Mouse (Mus musculus) limb, embryonic 13.5 days (tissue): ENCODE data around the gene Plau. TPM values are rescaled to one million over a fixed set of nuclear protein-coding genes. Genes with fewer than 3 reads are reported as not detected.

ENCODE experiments used
- ATAC-seq: fragments of 200-750 bp; cut with Nextera tagmentation; 2 replicates; pipeline ENCODE4 v1.8.0; 2017; ENCODE audit warnings: low read depth, moderate number of reproducible peaks, moderate TSS enrichment; ENCODE audit not compliant: low FRiP score
- H3K27ac ChIP-seq: fragments of 300-500 bp; sonication (generic); 2 replicates; pipeline ENCODE4 v1.5.1; 2015; ENCODE audit warnings: inconsistent platforms, mild to moderate bottlenecking, moderate library complexity
- H3K27me3 ChIP-seq: fragments of 300-500 bp; sonication (generic); 2 replicates; pipeline ENCODE4 v1.6.1; 2015; ENCODE audit warnings: mild to moderate bottlenecking, inconsistent platforms
- H3K36me3 ChIP-seq: fragments of 300-500 bp; sonication (generic); 2 replicates; pipeline ENCODE4 v1.6.1; 2015; ENCODE audit warnings: inconsistent platforms, mild to moderate bottlenecking, moderate library complexity
- H3K4me1 ChIP-seq: fragments of 300-500 bp; sonication (generic); 2 replicates; pipeline ENCODE4 v1.6.1; 2015; ENCODE audit warnings: inconsistent platforms
- H3K4me2 ChIP-seq: fragments of 300-500 bp; sonication (generic); replicated peaks from 2 replicates; pipeline ENCODE4 v1.6.1; 2015; ENCODE audit warnings: inconsistent platforms, mild to moderate bottlenecking, moderate library complexity
- H3K4me3 ChIP-seq: fragments of 300-500 bp; sonication (generic); 2 replicates; pipeline ENCODE4 v1.5.1; 2015; ENCODE audit warnings: moderate library complexity, mild to moderate bottlenecking, inconsistent platforms
- H3K9ac ChIP-seq: fragments of 300-500 bp; sonication (generic); 2 replicates; pipeline ENCODE4 v1.6.1; 2015; ENCODE audit warnings: mild to moderate bottlenecking, inconsistent platforms
- H3K9me3 ChIP-seq: fragments of 300-500 bp; sonication (generic); 2 replicates; pipeline ENCODE4 v1.6.1; 2016; ENCODE audit warnings: inconsistent platforms
- WGBS: fragments of 180-500 bp; shearing (Covaris S2); methylation state at CpG from one replicate; pipeline ENCODE4 v1.1.7; 2015; 5-methylcytosine and 5-hydroxymethylcytosine counted together
- polyA plus RNA-seq: library from polyadenylated mRNA; unstranded; fragments of >200 nt; fragmentation: Nextera tagmentation; extraction: Ambion mirVana; gene quantifications from 2 replicates; pipeline ENCODE4 v1.2.1, GENCODE M21; 2015

The Plau gene
- polyA plus RNA-seq, result 2.9 and 3.0 TPM in 2 replicates

DNA sequence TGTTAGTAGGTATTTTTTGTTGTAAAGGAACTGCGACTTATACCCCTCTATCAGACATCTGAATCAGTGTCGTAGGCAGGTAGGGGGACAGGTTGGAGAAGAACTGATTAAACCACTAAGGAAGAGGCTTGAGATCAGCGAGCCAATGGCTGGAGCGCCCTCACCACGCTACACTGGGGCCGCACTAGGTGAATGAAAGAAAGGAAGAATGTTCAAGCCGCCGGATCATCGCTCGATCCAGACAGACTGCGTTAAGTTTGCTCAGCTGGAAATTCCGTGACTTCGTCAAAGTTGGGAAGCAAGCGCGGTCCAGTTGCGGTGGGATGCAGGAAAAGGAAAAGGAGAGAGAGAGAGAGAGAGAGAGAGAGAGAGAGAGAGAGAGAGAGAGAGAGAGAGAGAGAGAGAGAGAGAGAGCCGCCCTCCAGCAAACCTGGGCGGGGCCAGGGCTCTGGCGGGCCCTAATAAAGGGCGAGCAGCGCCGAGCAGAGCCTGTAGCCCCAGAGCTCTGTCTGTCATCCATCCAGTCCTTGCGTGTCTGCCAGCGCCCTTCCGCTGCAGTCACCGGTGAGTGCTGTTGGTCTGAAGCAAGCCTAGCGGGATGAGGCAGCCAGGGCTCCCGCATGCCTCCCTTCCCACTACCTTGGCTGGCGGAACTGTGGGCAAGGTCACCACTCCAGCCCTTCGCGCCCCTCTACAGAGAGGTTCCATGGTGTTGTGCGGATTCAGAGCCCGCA is at the start of gene Plau:
Plau (plus strand) TSS at position 490 of the 734 bp plus-strand sequence.
- H3K9ac ChIP-seq, result peak within 1 kb of the TSS; percentile 81
- WGBS, result under 1% methylated on average over 33 of the region's 33 CpGs
- H3K4me2 ChIP-seq, result peak within 1 kb of the TSS; percentile 97
- H3K4me3 ChIP-seq, result peak within 1 kb of the TSS; percentile 56
- no peak within 1 kb of the TSS for H3K27ac ChIP-seq
- H3K4me1 ChIP-seq, result peaks cover 16% of the 10 kb centered on the region
- ATAC-seq, result peak; percentile 86
- no peaks in the 10 kb centered on the region for H3K27me3 ChIP-seq
- no peaks in the 10 kb centered on the region for H3K9me3 ChIP-seq
- no peaks in the 10 kb centered on the region for H3K36me3 ChIP-seq

DNA sequence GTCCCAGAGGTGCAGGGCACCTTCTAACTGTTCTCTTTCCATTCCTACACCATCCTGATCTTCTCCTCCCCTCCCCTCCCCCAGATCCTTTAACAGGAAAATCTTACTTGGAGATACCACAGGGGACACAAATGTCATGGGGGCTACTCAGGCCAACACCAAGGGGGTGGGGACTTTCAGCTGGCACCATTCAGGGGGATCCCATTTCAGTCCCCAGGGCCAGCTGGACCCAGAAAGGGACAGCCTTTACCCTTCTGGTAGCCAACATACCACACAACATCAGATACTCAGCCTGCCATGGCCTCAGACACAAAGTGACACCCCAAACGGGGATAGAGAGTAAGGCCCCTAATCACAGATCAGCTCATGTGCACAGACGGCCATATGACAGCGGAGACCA is 48.3 kb upstream of the Plau start:
- ATAC-seq, result no peak
- H3K9ac ChIP-seq, result no peak overlapping the region
- no peaks in the 10 kb centered on the region for H3K9me3 ChIP-seq
- no peak overlapping the region for H3K4me3 ChIP-seq
- H3K4me1 ChIP-seq, result peaks cover 50% of the 10 kb centered on the region
- peaks cover 88% of the 10 kb centered on the region for H3K36me3 ChIP-seq
- H3K27me3 ChIP-seq, result no peaks in the 10 kb centered on the region
- H3K4me2 ChIP-seq, result no peak overlapping the region
- WGBS, result 90% methylated on average over 3 of the region's 3 CpGs
- no peak overlapping the region for H3K27ac ChIP-seq

DNA sequence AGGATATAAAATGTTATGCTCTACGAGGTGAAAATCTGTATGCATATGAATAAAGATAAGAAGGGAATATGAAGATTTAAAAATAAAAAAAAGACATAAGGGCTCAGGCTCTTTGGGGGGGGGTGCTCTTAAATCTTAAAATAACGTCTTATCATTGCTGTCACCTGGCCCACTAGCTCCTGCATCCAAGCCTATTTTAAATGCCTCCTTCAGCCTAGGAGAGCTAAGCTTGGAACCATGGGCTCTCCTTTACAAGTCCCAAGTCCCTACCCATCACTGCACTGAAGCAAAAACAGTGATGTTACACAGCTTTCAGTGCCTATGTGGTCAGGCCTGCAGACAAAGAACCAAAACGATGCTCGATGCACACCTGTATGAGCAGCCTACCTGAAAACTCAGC is 46.9 kb upstream of the Plau start:
- H3K9ac ChIP-seq, result no peak overlapping the region
- no peak for ATAC-seq
- no peak overlapping the region for H3K27ac ChIP-seq
- peaks cover 54% of the 10 kb centered on the region for H3K4me1 ChIP-seq
- no peak overlapping the region for H3K4me3 ChIP-seq
- WGBS, result 93% methylated on average over 4 of the region's 4 CpGs
- H3K27me3 ChIP-seq, result no peaks in the 10 kb centered on the region
- no peaks in the 10 kb centered on the region for H3K9me3 ChIP-seq
- H3K36me3 ChIP-seq, result peaks cover 74% of the 10 kb centered on the region
- no peak overlapping the region for H3K4me2 ChIP-seq

DNA sequence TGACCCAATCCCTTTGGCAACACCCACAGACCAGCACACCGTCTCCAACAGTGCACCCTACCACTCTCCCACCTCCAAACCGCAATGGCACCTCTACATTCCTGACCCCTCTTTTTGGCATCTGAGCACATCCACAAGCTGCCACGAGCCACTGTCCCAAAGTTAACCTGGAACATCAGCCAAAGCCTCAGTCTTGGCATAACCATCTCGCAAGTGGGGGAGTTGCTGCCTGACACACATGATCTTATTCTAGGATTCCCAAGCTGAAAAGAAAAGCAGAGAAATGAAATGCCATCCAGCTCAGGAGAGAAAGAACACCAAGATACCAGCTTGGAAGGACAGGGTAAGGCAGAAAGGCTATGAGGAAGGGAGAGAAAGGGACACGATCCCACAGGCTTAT is 46.0 kb upstream of the Plau start:
- ATAC-seq, result no peak
- 95% methylated on average over 5 of the region's 5 CpGs for WGBS
- Histone ChIP-seq H3K9ac (no peak overlapping the region), H3K27me3 (no peaks in the 10 kb centered on the region), H3K4me1 (peaks cover 59% of the 10 kb centered on the region), H3K9me3 (no peaks in the 10 kb centered on the region), H3K4me2 (no peak overlapping the region), H3K4me3 (no peak overlapping the region), H3K27ac (no peak overlapping the region), H3K36me3 (peaks cover 65% of the 10 kb centered on the region)

DNA sequence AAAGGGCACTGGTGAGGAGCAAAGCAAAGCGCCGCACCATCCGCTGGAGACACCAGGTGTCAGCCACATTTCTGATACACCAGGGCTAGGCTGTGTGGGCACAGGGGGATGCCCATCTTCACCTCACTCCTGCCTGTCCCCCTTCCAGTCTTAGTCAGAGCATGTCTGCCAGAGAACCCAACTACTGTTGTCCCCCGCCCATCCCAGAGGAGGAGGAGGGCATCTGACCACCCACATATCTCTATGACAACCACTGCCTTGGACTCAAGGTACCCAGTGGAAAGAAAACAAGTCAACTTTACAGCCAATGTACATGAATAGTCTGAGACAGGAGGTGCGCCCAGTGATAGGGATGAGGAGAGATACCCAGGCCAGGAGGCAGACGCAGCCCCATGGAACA is 45.5 kb upstream of the Plau start:
- no peak overlapping the region for H3K4me2 ChIP-seq
- H3K27me3 ChIP-seq, result no peaks in the 10 kb centered on the region
- no peaks in the 10 kb centered on the region for H3K9me3 ChIP-seq
- peaks cover 60% of the 10 kb centered on the region for H3K36me3 ChIP-seq
- H3K4me3 ChIP-seq, result no peak overlapping the region
- H3K4me1 ChIP-seq, result peaks cover 59% of the 10 kb centered on the region
- WGBS, result 96% methylated on average over 6 of the region's 6 CpGs
- peak overlapping the region; percentile 8; the same call in 1 of the 2 replicates for H3K9ac ChIP-seq
- ATAC-seq, result no peak
- H3K27ac ChIP-seq, result no peak overlapping the region

DNA sequence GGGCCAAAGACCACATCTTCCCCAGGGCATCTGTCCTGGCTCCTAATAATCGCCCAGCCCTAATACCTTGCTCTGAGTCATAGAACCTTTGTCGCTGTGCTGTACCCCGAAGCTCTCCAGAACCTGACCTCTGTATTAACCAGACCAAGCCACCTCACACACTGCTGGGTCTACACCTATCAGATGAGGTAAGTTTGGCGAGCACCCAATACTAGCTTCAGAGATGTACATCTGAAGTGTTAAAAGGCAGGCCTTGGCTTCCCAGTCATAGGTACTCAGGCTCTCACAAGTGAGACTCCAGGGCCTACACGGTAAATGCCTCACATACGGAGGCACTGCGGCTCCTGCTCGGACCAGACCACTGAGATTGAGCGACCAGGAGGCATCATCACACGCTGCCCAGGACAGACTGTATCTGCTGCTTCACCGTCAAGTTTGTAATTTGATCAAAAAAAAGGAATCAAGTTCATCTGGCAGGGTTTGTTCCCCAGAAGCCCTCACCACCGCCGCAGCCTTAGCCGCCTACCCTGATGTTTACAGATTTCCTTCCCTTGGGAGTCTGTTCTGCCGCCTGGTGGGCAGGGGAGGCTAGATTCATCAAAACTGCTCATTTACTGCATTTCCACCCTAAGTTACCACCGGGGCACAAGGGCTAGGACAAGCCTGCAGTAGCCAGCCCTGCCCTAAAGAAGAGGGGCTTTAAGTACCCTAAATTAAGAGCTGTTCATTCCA is 44.8 kb upstream of the Plau start:
- Histone ChIP-seq H3K9me3 (no peaks in the 10 kb centered on the region), H3K9ac (peak overlapping the region; percentile 87; the same call in 1 of the 2 replicates), H3K27ac (no peak overlapping the region), H3K4me3 (peak overlapping the region; percentile 87; the same call in 1 of the 2 replicates), H3K36me3 (peaks cover 53% of the 10 kb centered on the region), H3K27me3 (no peaks in the 10 kb centered on the region), H3K4me2 (peak overlapping the region; percentile 82), H3K4me1 (peaks cover 57% of the 10 kb centered on the region)
- no peak for ATAC-seq
- 80% methylated on average over 16 of the region's 16 CpGs for WGBS

DNA sequence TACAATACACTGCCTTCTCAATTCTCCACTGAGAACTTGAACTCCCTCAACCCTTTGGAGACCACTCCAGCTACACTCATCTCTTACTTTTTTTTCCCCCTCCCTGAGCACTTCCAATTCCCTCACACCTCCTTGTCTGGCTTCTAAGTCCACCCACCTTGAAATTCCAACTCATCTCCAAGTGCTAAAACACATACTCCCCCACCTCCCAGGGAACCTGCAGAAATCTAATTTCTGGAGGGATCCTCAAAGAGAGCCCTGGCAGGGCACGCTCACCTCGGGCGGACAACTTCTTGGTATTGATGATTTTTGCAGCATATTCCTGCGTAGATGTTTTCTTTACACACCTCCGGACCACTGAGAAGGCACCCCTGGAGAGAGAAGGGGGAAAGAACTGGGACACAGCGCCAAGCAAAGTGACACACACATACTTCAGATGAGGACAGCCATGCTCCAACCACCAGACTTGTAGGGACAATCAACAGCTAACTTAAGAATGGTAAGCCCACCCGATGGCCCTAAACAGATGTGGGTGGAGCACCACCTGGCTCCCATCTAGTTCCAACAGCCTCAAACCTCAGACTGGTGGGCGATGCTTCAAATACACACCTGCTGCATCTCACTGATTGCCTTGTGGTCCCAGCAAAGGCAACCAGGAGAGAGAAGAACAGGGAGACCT is 44.1 kb upstream of the Plau start:
- Histone ChIP-seq H3K9ac (peak overlapping the region; percentile 87), H3K27me3 (no peaks in the 10 kb centered on the region), H3K4me1 (peaks cover 50% of the 10 kb centered on the region), H3K4me2 (peak overlapping the region; percentile 82), H3K4me3 (peak overlapping the region; percentile 87), H3K9me3 (no peaks in the 10 kb centered on the region), H3K27ac (no peak overlapping the region; the same call in 1 of the 2 replicates), H3K36me3 (peaks cover 46% of the 10 kb centered on the region)
- 64% methylated on average over 8 of the region's 8 CpGs for WGBS
- ATAC-seq, result no peak

DNA sequence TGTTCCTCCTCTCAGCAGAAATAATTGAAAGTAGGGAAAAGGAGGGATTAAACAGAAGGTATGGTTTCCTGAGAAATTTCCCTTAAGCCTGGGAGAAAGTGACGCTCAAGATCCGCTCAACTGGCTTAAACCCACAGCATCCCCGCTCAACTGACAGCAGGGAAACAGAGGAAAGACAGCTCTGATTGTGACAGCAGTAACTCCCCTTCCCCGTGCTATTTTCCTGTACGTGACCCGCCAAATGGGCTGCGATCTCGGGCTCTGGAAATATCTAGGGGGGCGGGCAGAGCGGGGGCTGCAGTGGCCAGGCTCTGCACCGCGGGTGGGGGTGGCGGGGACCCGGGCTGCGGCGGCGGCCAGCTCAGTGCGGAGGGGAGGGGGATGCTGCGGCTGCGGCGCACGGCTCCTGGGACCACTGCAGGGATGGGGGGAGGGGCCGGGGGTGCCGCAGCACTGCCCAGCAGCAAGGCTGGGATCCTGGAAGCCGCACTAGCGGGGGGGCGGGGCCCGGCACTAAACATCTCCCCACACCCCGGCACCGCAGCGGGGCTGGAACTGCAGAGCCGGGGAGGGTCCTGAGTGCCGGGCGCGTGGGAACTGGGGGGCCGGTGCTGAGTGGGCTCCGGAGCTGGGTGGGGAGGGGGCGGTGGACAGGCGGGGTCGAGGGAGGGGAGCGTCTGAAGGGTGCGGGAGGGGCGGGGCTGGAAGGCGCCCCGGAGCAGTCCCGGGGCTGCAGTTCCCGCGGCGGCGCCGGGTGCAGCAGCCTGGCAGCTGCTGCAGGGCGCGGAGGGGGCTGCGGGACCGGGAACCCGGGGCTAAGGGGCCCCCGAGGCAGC is 43.3 kb upstream of the Plau start:
- no peaks in the 10 kb centered on the region for H3K9me3 ChIP-seq
- peaks cover 38% of the 10 kb centered on the region for H3K36me3 ChIP-seq
- ATAC-seq, result peak; percentile 45
- H3K4me3 ChIP-seq, result peak overlapping the region; percentile 87
- peak overlapping the region; percentile 87 for H3K9ac ChIP-seq
- H3K27me3 ChIP-seq, result no peaks in the 10 kb centered on the region
- under 1% methylated on average over 31 of the region's 57 CpGs for WGBS
- peaks cover 45% of the 10 kb centered on the region for H3K4me1 ChIP-seq
- H3K27ac ChIP-seq, result peak overlapping the region; percentile 65; the same call in 1 of the 2 replicates
- peak overlapping the region; percentile 82 for H3K4me2 ChIP-seq

DNA sequence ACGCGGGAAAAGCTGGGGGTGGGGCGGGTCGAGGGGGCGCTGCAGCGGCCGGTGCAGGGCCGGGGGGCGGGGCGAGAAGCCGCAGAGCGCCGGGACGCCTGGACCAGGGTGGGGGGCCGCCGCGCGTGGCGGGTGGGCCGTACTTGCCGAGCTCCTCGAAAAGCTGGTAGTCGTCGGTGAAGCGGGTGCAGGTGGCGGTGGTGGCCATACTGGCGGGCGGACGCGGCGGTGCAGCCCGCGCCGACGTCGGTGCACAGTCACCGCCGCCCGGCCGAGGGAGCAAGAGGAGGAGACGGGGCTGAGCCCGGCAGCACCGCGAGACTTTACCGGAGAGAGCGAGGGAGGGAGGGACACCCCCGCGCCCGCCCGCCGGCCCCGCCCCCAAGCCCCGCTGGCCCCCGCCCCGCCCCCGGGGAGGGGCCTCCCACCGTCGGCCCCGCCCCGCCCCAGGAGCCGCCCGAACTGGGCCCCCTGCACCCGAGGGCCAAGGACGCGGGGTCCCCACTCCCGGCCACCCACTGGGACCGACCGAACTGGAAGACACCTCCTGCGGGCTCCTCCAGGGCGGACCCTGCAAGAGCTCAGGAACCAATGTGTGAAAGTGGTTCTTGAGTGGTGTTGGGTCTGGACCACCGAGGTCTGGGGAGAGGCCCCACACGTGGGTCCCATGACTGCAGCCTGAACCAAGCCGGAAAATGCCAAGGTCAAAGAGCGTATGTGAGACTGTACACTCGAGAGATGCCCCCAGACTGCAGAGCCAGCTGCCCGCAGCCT is 42.5 kb upstream of the Plau start, which contains the start of gene Camk2g:
Camk2g (minus strand) TSS at position 331 of the 774 bp plus-strand sequence.
- Histone ChIP-seq H3K4me2 (peak within 1 kb of the TSS; percentile 82), H3K27ac (peak within 1 kb of the TSS; percentile 65), H3K4me1 (peaks cover 49% of the 10 kb centered on the region), H3K27me3 (no peaks in the 10 kb centered on the region), H3K9ac (peak within 1 kb of the TSS; percentile 87), H3K4me3 (peak within 1 kb of the TSS; percentile 87), H3K9me3 (no peaks in the 10 kb centered on the region), H3K36me3 (peaks cover 30% of the 10 kb centered on the region)
- WGBS, result under 1% methylated on average over 55 of the region's 76 CpGs
- peak; percentile 91 for ATAC-seq

DNA sequence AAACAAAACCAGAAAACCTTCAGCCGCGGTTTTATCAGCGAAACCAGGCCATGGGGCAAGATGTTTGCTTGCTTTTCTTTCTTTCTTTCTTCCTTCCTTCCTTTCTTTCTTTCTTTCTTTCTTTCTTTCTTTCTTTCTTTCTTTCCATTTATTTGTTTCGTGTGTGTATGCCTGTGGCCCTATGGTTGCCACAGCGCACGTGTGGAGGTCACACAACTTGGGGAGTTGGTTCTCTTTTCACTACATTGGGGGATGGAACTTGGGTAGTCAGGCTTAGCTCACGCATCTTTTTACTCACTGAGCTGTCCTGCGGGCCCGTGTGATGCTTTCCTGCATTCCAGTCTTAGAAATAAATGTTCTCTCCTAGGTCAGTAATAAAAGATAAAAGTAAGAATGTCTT is 41.9 kb upstream of the Plau start:
- ATAC-seq, result no peak
- H3K27me3 ChIP-seq, result no peaks in the 10 kb centered on the region
- 9% methylated on average over 9 of the region's 9 CpGs for WGBS
- H3K9ac ChIP-seq, result peak overlapping the region; percentile 87
- H3K36me3 ChIP-seq, result peaks cover 28% of the 10 kb centered on the region
- H3K9me3 ChIP-seq, result no peaks in the 10 kb centered on the region
- H3K4me1 ChIP-seq, result peaks cover 49% of the 10 kb centered on the region
- peak overlapping the region; percentile 87 for H3K4me3 ChIP-seq
- peak overlapping the region; percentile 53; the same call in 1 of the 2 replicates for H3K27ac ChIP-seq
- H3K4me2 ChIP-seq, result peak overlapping the region; percentile 82
